Mouse (Mus musculus): ENCODE measurements around the gene Nhlrc3. TPM values are rescaled to one million over a fixed set of nuclear protein-coding genes. Genes with fewer than 3 reads are reported as not detected.

Nhlrc3 gene
- polyA plus RNA-seq, 2 experiments = 3.3 to 3.5 TPM

GRCm38 (mm10) chr3:53475889-53476288, 12.8 kb upstream of the Nhlrc3 start:
- no peak for ATAC-seq (ENCODE audit: insufficient read depth)
- WGBS (ENCODE audit: insufficient replicate concordance) = 43% methylated on average over 6 of the region's 6 CpGs

DNA sequence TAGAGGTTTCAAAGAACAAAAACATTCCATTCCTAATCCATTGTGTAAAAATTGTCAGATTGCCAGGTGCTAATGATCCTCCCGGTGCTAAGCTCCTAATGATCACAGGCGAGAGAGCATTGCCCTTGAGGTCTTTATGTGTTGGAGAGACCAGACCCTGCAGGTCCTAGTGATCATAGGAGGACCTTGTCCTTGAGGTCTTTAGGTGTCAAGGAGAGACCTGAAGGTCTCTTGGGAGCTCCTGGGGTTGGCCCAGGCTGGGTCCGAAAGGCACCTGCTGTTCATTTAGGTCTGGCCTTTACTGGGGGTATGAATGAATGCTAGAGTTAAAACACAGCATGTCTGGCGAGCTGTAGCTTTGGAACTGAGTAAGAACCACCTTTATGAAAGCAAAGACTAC, 11.0 kb upstream of the Nhlrc3 start:
- Histone ChIP-seq H3K4me3 (ENCODE audit: insufficient read depth in 1 of 2, low read depth in 2 of 2, low read length in 2 of 2) (no peak overlapping the region), H3K9me3 (ENCODE audit: control insufficient read depth, low read length) (no peaks in the 10 kb centered on the region), H3K4me2 (ENCODE audit: low read depth) (no peak overlapping the region), H3K9ac (replicated peaks) (no peak overlapping the region), H3K36me3 (replicated peaks; ENCODE audit: control insufficient read depth, insufficient read depth, low read depth) (peaks cover 31% of the 10 kb centered on the region), H3K4me1 (replicated peaks; ENCODE audit: control insufficient read depth in 2 of 2, insufficient read depth in 2 of 2, low read length in 1 of 2) (peaks cover 0 to 2% of the 10 kb centered on the region in 2 experiments; a peak in 1 of 4 replicates), H3K27me3 (ENCODE audit: control insufficient read depth, insufficient read depth, low read length) (no peaks in the 10 kb centered on the region), H3K27ac (no peak overlapping the region)
- 66% methylated on average over 4 of the region's 4 CpGs for WGBS (ENCODE audit: insufficient replicate concordance)
- DNase-seq (ENCODE audit: low read depth in 3 of 3, low spot score in 3 of 3) (no peak), ATAC-seq (ENCODE audit: insufficient read depth) (no peak)
- TF ChIP-seq CTCF (IDR thresholded peaks at IDR 0.05; ENCODE audit: low read depth) (no peak), EP300 (IDR thresholded peaks at IDR 0.05; ENCODE audit: low read depth) (no peak)

More at GRCm38 (mm10) chr3:53475889-53476288, 12.8 kb upstream of the Nhlrc3 start:
- Histone ChIP-seq H3K9me3 (ENCODE audit: control insufficient read depth, low read length) (no peaks in the 10 kb centered on the region), H3K9ac (replicated peaks) (no peak overlapping the region), H3K36me3 (replicated peaks; ENCODE audit: control insufficient read depth, insufficient read depth, low read depth) (peaks cover 31% of the 10 kb centered on the region), H3K27me3 (ENCODE audit: control insufficient read depth, insufficient read depth, low read length) (no peaks in the 10 kb centered on the region), H3K4me2 (ENCODE audit: low read depth) (no peak overlapping the region), H3K27ac (no peak overlapping the region), H3K4me3 (ENCODE audit: insufficient read depth in 1 of 2, low read depth in 2 of 2, low read length in 2 of 2) (no peak overlapping the region), H3K4me1 (replicated peaks; ENCODE audit: control insufficient read depth in 2 of 2, insufficient read depth in 2 of 2, low read length in 1 of 2) (no peaks in the 10 kb centered on the region)
- DNase-seq (ENCODE audit: low read depth in 3 of 3, low spot score in 3 of 3) = no peak
- TF ChIP-seq CTCF (IDR thresholded peaks at IDR 0.05; ENCODE audit: low read depth) = peak; percentile 70
- TF ChIP-seq EP300 (IDR thresholded peaks at IDR 0.05; ENCODE audit: low read depth) = no peak

DNA sequence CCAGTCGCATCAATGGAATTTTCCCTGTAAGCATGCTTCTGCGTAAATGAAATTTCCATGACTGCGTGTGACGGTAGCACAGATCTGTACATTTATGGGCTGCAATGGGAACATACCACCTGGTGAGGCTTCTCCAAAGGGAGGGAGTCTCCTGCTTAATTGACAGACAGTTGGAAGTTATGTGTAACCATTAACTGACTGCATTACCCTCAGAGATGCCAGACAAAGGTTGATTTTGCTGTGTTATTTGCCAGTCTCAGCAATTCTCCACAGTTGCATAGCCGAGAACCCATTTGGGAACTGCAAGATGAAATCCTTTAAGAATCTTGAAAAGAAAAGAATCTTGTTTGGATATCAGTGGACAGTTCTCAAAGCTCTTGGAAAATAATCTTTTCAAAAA, 8.9 kb upstream of the Nhlrc3 start:
- 85% methylated on average over 5 of the region's 5 CpGs for WGBS (ENCODE audit: insufficient replicate concordance)
- ATAC-seq (ENCODE audit: insufficient read depth) (no peak), DNase-seq (ENCODE audit: low read depth in 3 of 3, low spot score in 3 of 3) (no peak)
- no peak overlapping the region for H3K4me2 ChIP-seq (ENCODE audit: low read depth)
- H3K27ac ChIP-seq = no peak overlapping the region
- H3K27me3 ChIP-seq (ENCODE audit: control insufficient read depth, insufficient read depth, low read length) = no peaks in the 10 kb centered on the region
- no peak overlapping the region for H3K4me3 ChIP-seq (ENCODE audit: insufficient read depth in 1 of 2, low read depth in 2 of 2, low read length in 2 of 2)
- H3K9me3 ChIP-seq (ENCODE audit: control insufficient read depth, low read length) = no peaks in the 10 kb centered on the region
- H3K4me1 ChIP-seq (replicated peaks; ENCODE audit: control insufficient read depth in 2 of 2, insufficient read depth in 2 of 2, low read length in 1 of 2) = peaks cover 0 to 6% of the 10 kb centered on the region in 2 experiments; a peak in 1 of 4 replicates
- TF ChIP-seq EP300 (IDR thresholded peaks at IDR 0.05; ENCODE audit: low read depth) (no peak), CTCF (IDR thresholded peaks at IDR 0.05; ENCODE audit: low read depth) (no peak)
- H3K9ac ChIP-seq (replicated peaks) = no peak overlapping the region
- peaks cover 31% of the 10 kb centered on the region for H3K36me3 ChIP-seq (replicated peaks; ENCODE audit: control insufficient read depth, insufficient read depth, low read depth)

- Histone ChIP-seq H3K9me3 (ENCODE audit: control insufficient read depth, low read length) (no peaks in the 10 kb centered on the region), H3K4me1 (replicated peaks; ENCODE audit: control insufficient read depth in 2 of 2, insufficient read depth in 2 of 2, low read length in 1 of 2) (peaks cover 6 to 10% of the 10 kb centered on the region in 2 experiments; a peak in 3 of 4 replicates), H3K4me3 (ENCODE audit: insufficient read depth in 1 of 2, low read depth in 2 of 2, low read length in 2 of 2) (no peak overlapping the region), H3K27ac (no peak overlapping the region), H3K9ac (replicated peaks) (no peak overlapping the region), H3K27me3 (ENCODE audit: control insufficient read depth, insufficient read depth, low read length) (no peaks in the 10 kb centered on the region), H3K4me2 (ENCODE audit: low read depth) (no peak overlapping the region), H3K36me3 (replicated peaks; ENCODE audit: control insufficient read depth, insufficient read depth, low read depth) (peaks cover 19% of the 10 kb centered on the region)
- TF ChIP-seq EP300 (IDR thresholded peaks at IDR 0.05; ENCODE audit: low read depth) = no peak
- TF ChIP-seq CTCF (IDR thresholded peaks at IDR 0.05; ENCODE audit: low read depth) = no peak
- WGBS (ENCODE audit: insufficient replicate concordance) = 71% methylated on average over 5 of the region's 5 CpGs
- ATAC-seq (ENCODE audit: insufficient read depth) (no peak), DNase-seq (ENCODE audit: low read depth in 3 of 3, low spot score in 3 of 3) (no peak)
Observed at GRCm38 (mm10) chr3:53469650-53470049, 6.5 kb upstream of the Nhlrc3 start.

DNA sequence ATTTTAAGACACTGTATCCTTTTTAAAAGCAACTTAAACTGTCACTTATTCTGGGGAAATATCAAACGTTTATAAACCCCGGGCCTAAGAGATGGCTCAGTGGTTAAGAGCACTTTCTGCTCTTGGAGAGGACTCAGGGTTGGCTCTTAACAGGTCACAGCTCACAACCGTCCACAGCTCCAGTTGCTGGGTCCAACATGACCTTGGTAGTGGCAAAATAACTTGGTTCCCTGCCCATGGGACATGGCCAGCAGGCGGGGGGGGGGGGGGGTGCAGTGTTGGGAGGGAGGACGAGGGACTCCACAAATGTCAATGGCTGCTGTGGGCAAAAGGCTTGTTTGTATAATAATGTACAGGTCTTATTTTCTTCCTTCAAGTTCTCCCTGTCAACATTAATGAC, 4.2 kb upstream of the Nhlrc3 start:
- peaks cover 6 to 10% of the 10 kb centered on the region in 2 experiments; a peak in 3 of 4 replicates for H3K4me1 ChIP-seq (replicated peaks; ENCODE audit: control insufficient read depth in 2 of 2, insufficient read depth in 2 of 2, low read length in 1 of 2)
- H3K4me2 ChIP-seq (ENCODE audit: low read depth) = no peak overlapping the region
- no peak for DNase-seq (ENCODE audit: low read depth in 3 of 3, low spot score in 3 of 3)
- no peak for ATAC-seq (ENCODE audit: insufficient read depth)
- TF ChIP-seq EP300 (IDR thresholded peaks at IDR 0.05; ENCODE audit: low read depth) (no peak), CTCF (IDR thresholded peaks at IDR 0.05; ENCODE audit: low read depth) (no peak)
- H3K9ac ChIP-seq (replicated peaks) = no peak overlapping the region
- no peaks in the 10 kb centered on the region for H3K9me3 ChIP-seq (ENCODE audit: control insufficient read depth, low read length)
- peaks cover 8% of the 10 kb centered on the region for H3K36me3 ChIP-seq (replicated peaks; ENCODE audit: control insufficient read depth, insufficient read depth, low read depth)
- no peak overlapping the region for H3K4me3 ChIP-seq (ENCODE audit: insufficient read depth in 1 of 2, low read depth in 2 of 2, low read length in 2 of 2)
- WGBS (ENCODE audit: insufficient replicate concordance) = 66% methylated on average over 5 of the region's 5 CpGs
- H3K27ac ChIP-seq = no peak overlapping the region
- H3K27me3 ChIP-seq (ENCODE audit: control insufficient read depth, insufficient read depth, low read length) = no peaks in the 10 kb centered on the region
